Mouse (Mus musculus) neural tube, embryonic 10.5 days (tissue): ENCODE measurements around the gene Scap.
"Not testable (repeated sequence)": the region's sequence is repeated elsewhere in the genome, so short reads cannot be mapped to it uniquely, and the experiment has no call there.

Source experiments
- DNase-seq: peaks from one replicate; pipeline ENCODE4 v3.0.0-alpha.2; 2017; ENCODE audit warnings: low spot score; ENCODE audit errors: extremely low spot score

The Scap gene

GRCm38 (mm10) chr9:110330341-110330740 is 2.7 kb upstream of the Scap start:
- no peak for DNase-seq

DNA sequence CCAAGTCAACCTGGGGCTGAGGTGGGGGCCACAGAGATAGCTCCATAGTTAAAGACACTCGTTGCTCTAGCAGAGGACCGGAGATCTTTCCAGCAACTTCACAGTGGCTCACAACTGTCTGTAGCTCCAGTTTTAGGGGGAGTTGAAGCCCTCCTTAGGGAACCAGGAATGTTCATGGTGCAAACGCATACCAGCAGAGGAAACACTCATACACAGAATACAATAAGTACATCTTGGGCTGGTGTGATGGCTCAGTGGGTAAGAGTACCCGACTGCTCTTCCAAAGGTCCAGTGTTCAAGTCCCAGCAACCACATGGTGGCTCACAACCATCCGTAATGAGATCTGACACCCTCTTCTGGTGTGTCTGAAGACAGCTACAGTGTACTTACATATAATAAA is 2.2 kb upstream of the Scap start:
- DNase-seq, result not testable (repeated sequence)

DNA sequence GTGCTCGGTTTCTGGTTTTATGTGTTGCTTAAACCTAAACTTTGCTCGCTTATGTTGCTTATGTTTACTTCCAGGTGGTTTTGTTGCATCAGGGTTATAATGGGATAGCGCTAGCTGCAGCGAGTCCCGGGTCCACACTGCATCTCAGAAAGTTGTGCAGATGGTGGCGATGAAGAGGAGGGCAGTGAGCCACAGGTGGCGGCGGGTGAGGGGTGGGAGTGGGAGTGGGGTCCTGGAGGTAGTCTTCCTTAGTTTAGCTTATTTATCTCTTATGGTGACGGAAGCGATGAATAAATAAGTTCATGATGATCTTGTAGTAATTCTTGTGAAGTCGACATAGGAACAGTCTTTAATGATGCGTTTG is 790 bp downstream of the Scap start:
- no peak for DNase-seq

GRCm38 (mm10) chr9:110334849-110335248 is 1.8 kb downstream of the Scap start:
- DNase-seq, result no peak

DNA sequence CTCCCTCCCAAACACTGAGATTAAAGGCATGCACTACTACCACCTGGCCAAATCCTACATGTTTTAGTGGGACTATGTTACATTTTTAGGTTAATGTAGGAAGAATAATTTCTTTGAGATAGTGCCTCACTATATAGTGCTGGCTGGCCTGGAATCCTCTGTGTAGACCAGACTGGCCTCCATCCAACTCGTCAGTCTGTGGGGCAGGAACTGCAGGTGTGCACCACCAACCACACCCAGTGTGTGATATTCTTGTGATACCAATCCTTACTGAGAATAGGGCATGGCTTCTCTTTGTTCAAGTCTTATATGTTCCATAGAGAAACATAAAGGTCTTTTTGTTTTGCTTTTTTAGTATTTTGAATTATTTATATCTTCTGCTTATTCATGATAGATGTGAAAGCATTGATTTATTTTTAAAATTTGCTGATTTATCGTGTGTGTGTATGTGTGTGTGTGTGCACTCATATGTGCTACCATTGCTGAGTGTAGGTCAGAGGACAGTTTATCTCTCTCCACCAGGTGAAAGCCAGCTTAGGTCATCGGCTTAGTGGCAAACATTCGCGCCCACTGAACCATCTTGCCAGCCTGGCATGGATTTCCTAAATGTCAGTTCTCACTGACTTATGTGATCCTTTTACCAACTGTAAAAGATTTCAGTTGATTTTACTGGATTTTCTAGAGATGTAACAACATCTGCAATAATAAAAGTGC is 7.1 kb downstream of the Scap start:
- no peak for DNase-seq

- DNase-seq, result no peak
These were observed 8.9 kb downstream of the Scap start for GRCm38 (mm10) chr9:110342008-110342407.

DNA sequence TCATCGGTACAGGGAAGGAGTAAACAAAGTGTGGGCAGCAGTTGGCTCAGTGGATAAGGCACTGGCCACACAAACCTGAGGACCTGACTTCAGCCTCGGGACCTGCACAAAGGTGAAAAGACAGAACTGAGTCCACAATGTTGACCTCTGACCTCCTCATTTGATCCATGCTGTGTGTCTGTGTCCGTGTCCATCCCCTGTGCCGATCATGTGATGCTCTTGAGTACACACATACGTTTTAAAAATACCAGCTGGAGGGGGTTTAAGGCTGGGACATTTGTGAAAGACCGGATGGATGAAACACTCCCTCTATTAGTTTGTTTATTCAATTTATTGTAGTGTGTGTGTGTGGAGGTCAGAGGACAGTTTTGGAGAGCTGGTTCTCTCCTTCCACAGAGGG is 10.7 kb downstream of the Scap start:
- DNase-seq, result no peak

DNA sequence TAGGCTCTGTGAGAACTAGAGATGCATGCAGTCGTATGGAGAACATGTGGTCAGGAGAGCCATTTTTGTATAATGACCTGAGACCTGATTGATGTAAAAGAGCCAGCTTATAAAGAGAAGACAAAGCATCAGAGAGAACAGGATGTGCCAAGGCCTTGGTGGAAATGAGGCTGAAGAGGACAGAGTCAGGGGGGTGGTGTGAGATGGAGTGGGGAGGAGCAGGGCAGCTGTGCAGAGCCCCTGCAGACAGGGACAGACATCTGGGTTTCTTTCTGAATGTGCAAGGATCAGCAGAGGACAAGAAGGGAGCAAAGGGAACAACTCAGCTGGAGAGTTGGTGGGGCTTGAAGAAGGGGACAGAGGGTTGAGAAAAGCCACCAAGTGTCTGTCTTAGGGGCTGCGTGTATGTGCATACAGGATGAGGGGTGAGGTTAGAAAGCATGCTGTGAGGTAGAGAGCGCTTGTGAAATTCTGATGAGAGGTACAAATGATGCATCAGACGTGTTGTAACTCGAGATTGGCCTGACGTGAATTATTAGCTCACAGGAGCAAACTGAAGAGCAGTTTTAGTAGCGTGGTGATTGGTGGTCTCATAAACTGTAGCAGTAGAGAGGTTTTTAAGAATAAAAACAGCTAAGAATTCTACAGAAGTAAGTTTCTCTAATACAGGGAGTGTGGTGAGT is 12.1 kb downstream of the Scap start:
- DNase-seq, result no peak

DNA sequence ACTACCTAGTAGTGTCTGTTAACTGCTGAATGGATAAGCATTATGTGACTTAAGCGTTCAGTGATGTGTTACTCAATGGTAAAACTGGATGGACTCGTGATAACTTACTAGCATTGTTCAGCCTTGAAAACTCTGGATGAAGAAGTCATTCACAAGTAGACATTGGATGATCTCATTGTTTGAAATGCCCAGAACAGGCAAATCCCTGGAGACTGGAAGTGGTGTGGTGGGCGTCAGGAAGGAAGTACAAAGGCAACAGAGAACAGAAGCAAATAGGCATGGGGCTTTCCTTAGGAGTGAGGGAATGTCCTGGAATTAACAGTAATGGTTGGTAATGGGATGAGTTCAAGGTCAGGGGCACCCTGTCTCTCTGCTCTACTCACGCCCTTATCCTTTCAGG is 15.8 kb downstream of the Scap start:
- no peak for DNase-seq

- DNase-seq, result no peak
These were observed 17.1 kb downstream of the Scap start for GRCm38 (mm10) chr9:110350188-110350587.

GRCm38 (mm10) chr9:110350612-110351011 is 17.5 kb downstream of the Scap start:
- no peak for DNase-seq

- DNase-seq, result no peak
These were observed 18.3 kb downstream of the Scap start for GRCm38 (mm10) chr9:110351350-110351749.

- DNase-seq, result no peak
These were observed 19.0 kb downstream of the Scap start for GRCm38 (mm10) chr9:110351932-110352632.

DNA sequence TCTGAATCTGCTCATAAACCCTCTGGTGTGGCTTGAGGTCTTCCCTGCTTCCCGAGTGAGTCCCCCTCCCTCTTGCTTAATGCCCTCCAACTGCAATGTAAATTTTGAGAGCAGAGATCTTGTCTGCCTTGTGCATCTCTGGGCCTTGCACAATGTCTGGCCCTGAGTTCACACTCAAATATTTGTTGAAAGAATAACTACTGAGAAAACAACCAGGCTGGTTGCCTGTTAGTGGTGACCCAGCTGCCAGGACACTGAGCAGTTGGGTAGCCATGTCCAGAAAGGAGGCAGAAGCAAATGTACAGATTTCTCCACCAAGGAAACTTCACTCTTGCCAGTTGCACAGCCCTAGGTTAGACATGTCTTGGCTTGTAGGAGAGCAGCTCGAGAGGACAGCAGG is 25.3 kb downstream of the Scap start:
- DNase-seq, result no peak

DNA sequence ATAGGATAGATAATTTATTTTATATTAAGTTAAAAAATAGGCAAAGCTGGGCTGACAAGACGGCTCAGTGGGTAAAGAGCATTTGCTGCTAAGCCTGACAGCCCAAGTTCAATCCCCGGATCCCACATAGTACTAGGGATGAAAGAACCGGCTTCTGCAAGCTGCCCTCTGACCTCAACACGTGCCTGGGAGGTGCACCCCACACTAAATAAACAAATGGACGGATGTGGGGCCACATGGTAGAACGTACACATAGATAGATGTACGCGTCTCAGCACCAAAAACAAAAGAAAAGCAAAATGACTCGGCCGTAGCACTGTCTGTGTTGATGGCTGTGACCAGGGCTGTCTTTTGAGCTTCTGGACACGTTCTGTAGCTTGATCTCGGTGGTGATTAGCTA is 28.2 kb downstream of the Scap start:
- no peak for DNase-seq

- DNase-seq, result no peak
These were observed 29.2 kb downstream of the Scap start for GRCm38 (mm10) chr9:110362337-110362736.

- DNase-seq, result no peak
These were observed 33.7 kb downstream of the Scap start for GRCm38 (mm10) chr9:110366746-110367145.

DNA sequence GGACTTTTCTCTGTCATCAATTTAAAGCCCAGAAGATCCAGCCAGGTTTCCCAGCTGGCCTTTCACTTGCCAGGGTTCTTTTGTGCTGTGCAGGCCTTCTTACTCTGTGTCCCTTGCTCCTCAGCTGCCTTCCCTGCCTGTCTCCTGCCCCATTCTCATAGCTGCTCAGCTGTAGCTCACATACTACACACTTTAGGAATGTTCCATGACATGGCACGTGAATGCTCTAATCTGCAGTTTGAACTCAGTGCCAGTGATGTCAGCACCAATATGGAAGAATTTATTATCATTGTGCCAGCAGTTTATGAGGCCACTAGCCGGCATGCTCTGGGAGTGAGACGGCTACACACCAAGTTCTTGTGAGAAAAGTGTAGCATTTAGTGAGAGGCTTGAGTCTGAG is 36.8 kb downstream of the Scap start:
- DNase-seq, result no peak

DNA sequence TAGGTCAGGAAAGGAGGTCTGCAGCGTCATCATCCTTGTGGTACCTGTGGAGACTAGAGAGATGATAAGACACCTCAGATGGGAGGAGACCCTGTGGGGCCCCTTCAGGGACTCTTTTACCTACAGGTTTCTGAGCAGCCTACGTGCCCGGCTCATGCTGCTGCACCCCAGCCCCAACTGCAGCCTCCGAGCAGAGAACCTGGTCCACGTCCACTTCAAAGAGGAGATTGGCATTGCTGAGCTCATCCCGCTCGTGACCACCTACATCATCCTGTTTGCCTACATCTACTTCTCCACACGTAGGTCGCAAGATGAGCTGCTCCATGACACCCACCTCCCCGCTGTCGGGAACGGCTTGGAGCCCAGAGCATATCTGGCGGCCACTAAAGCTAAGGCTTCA is 40.8 kb downstream of the Scap start:
- DNase-seq, result no peak

DNA sequence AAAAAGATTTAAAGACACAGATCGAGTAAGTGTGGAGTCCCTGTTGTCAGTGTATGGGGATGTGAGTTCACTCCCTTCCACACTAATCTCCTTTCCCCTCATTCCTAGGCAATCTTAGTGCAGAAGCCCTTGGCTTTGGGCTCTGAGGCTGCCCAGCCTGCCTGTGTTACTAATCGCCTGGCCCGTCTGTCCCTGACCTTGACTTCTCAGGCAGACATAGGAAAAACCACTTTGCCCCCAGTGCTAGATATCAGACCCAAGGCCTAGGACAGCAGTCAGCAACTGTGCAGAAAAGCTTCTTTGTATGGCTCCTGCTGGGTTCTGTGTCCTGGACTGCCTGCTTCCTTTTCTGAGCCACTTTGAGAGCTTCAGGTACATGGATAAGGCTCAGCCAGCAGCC is 42.6 kb downstream of the Scap start:
- no peak for DNase-seq

DNA sequence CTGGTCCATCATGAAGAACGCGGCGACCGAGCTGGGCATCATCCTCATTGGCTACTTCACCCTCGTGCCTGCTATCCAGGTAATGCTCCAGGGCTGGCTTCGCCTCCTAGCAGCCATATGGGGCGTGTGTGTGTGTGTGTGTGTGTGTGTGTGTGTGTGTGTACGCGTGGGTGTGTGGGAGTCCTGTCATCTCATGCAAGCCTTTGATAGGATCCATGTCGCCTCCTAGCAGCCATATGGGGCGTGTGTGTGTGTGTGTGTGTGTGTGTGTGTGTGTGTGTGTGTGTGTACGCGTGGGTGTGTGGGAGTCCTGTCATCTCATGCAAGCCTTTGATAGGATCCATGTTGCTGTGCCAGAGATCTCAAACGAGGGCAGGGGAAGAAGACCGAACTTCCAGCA is 44.6 kb downstream of the Scap start:
- DNase-seq, result not testable (repeated sequence)

- no peak for DNase-seq
These were observed 46.3 kb downstream of the Scap start for GRCm38 (mm10) chr9:110379361-110379760.

DNA sequence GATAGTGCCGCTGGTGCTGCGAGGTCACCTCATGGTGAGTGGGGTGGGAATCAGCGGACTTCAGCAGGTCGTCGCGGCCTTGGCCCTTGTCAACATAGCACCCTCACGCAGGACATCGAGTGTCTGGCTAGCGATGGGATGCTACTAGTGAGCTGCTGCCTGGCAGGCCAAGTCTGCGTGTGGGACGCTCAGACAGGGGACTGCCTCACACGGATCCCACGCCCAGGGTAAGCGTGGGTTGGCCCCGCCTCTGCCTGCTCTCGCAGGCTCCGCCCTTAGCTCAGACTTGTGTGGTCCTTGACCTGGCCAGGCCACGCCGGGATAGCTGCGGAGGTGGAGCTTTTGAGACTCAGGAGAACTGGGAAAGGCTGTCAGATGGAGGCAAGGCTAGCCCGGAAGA is 47.6 kb downstream of the Scap start:
- DNase-seq, result no peak
